Comparison of ENCODE assay signal across 22 mouse cellular contexts in the genomic region with DNA sequence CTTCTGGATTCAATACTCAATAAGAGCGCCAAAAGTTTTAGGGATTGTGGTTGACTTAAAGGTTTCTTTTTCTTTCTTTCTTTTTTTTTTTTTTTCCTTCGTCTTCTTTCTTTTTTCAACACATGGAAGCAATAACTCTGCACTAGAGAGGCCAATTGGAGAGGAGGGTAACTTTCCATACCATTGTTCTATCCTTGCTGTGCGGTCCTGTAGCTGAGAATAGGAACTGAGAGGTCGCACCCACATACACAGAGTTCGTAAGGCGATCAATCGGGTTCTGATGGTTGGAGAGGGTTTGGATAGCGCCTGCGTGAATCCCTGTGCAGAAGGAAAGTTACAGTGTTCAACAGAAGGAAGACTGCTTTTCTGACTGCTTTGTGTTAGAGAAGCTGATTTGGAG.
A peak's percentile ranks its signal among the peaks of the same experiment; 100 is the strongest.
DNase-seq lines count a peak whose midpoint lies in the region; ATAC-seq lines count a peak whose summit lies in the region.
"Had no signal": no experiment of that assay in that cellular context is flagged by ENCODE, and none has a peak within 500 bp of the region (broad histone marks: within the 10 kb centered on the region; RNA-seq: fewer than 3 reads in every experiment).

No protein-coding gene starts in this region.

- H3K36me3 ChIP-seq in limb, embryonic 11.5 days (ENCODE audit: control insufficient read depth, insufficient read depth, low read length), result no peaks in the 10 kb centered on the region
- no peaks in the 10 kb centered on the region for H3K36me3 ChIP-seq in limb, embryonic 10.5 days
- no peaks in the 10 kb centered on the region for H3K36me3 ChIP-seq in embryonic facial prominence, embryonic 13.5 days
- no peaks in the 10 kb centered on the region for H3K36me3 ChIP-seq in limb, embryonic 12.5 days
- H3K36me3 ChIP-seq in midbrain, embryonic 10.5 days, result no peaks in the 10 kb centered on the region
- H3K36me3 ChIP-seq: heart, embryonic 15.5 days; intestine, embryonic 15.5 days had no signal

- WGBS in limb, embryonic 11.5 days, result 57% methylated on average over 9 of the region's 9 CpGs
- 62% methylated on average over 9 of the region's 9 CpGs for WGBS in limb, embryonic 10.5 days
- WGBS in embryonic facial prominence, embryonic 13.5 days, result 32% methylated on average over 9 of the region's 9 CpGs
- 48% methylated on average over 9 of the region's 9 CpGs for WGBS in limb, embryonic 12.5 days
- WGBS in midbrain, embryonic 10.5 days, result 70% methylated on average over 9 of the region's 9 CpGs

- H3K4me3 ChIP-seq in limb, embryonic 11.5 days (ENCODE audit: low read depth, low read length), result no peak overlapping the region
- no peak overlapping the region for H3K4me3 ChIP-seq in limb, embryonic 10.5 days
- no peak overlapping the region for H3K4me3 ChIP-seq in embryonic facial prominence, embryonic 13.5 days
- H3K4me3 ChIP-seq in limb, embryonic 12.5 days (replicated peaks), result no peak overlapping the region
- H3K4me3 ChIP-seq in midbrain, embryonic 10.5 days, result no peak overlapping the region
- H3K4me3 ChIP-seq: heart, embryonic 15.5 days; intestine, embryonic 15.5 days had no signal

- H3K4me2 ChIP-seq in limb, embryonic 11.5 days (ENCODE audit: low read depth, severe bottlenecking), result no peak overlapping the region
- H3K4me2 ChIP-seq in embryonic facial prominence, embryonic 13.5 days, result peak overlapping the region; percentile 45
- H3K4me2 ChIP-seq in limb, embryonic 12.5 days, result 0 out of 2 replicates have a peak overlapping the region, but pooled peaks have one; percentile 3
- H3K4me2 ChIP-seq: heart, embryonic 11.5 days; heart, embryonic 15.5 days; hindbrain, embryonic 14.5 days; intestine, embryonic 15.5 days had no signal

- no peak for DNase-seq in limb, embryonic 11.5 days (ENCODE audit: low spot score)
- no peak for DNase-seq in limb, embryonic 10.5 days (ENCODE audit: low spot score)
- DNase-seq in mesoderm, embryonic 11.5 days (ENCODE audit: low read depth, low spot score), result peak; percentile 26
- no peak for DNase-seq in heart, adult 8-10 months (ENCODE audit: low spot score)
- DNase-seq in midbrain, embryonic 10.5 days (ENCODE audit: low spot score), result no peak
- DNase-seq: adrenal gland, postnatal 14 days; cerebellum, adult 11-12 months; cerebellum, adult 9-10 months; cerebellum, postnatal 25 days; gastrocnemius, postnatal 36 days; heart, postnatal 14 days had no signal

- H3K27ac ChIP-seq in limb, embryonic 11.5 days (replicated peaks; ENCODE audit: low read depth, low read length), result no peak overlapping the region
- no peak overlapping the region for H3K27ac ChIP-seq in limb, embryonic 10.5 days
- H3K27ac ChIP-seq in embryonic facial prominence, embryonic 13.5 days, result 0 out of 2 replicates have a peak overlapping the region, but pooled peaks have one; percentile 28
- no peak overlapping the region for H3K27ac ChIP-seq in limb, embryonic 12.5 days
- H3K27ac ChIP-seq in midbrain, embryonic 10.5 days (replicated peaks), result no peak overlapping the region
- H3K27ac ChIP-seq: heart, embryonic 15.5 days; hindbrain, embryonic 14.5 days; intestine, embryonic 15.5 days had no signal

- ATAC-seq in limb, embryonic 11.5 days (ENCODE audit: insufficient number of reproducible peaks, low FRiP score, low TSS enrichment, low read depth), result 0 out of 2 replicates have a peak, but pooled peaks have one; percentile 9
- no peak for ATAC-seq in embryonic facial prominence, embryonic 13.5 days (ENCODE audit: insufficient number of reproducible peaks, insufficient read depth, low FRiP score, low TSS enrichment, low read depth)
- ATAC-seq in limb, embryonic 12.5 days (ENCODE audit: insufficient number of reproducible peaks, insufficient read depth, low FRiP score, low TSS enrichment, low read depth), result peak; percentile 75; the same call in 1 of the 2 replicates
- ATAC-seq in CD4-positive, CD25-positive, alpha-beta regulatory T cell, adult 4 months, result no peak
- ATAC-seq: activated CD4-positive, CD25-positive, alpha-beta regulatory T cell, adult 4 months; forebrain, embryonic 14.5 days; intestine, embryonic 15.5 days; Patski had no signal

- no peak overlapping the region for H3K9ac ChIP-seq in limb, embryonic 11.5 days (ENCODE audit: low read length)
- 0 out of 2 replicates have a peak overlapping the region, but pooled peaks have one; percentile 32 for H3K9ac ChIP-seq in embryonic facial prominence, embryonic 13.5 days
- no peak overlapping the region for H3K9ac ChIP-seq in limb, embryonic 12.5 days (replicated peaks)
- H3K9ac ChIP-seq: heart, embryonic 15.5 days; hindbrain, embryonic 14.5 days; intestine, embryonic 15.5 days had no signal

- H3K4me1 ChIP-seq in limb, embryonic 11.5 days (ENCODE audit: control insufficient read depth, insufficient read depth, low read length), result no peaks in the 10 kb centered on the region
- peaks cover 33% of the 10 kb centered on the region for H3K4me1 ChIP-seq in limb, embryonic 10.5 days
- peaks cover 18% of the 10 kb centered on the region for H3K4me1 ChIP-seq in embryonic facial prominence, embryonic 13.5 days
- H3K4me1 ChIP-seq in limb, embryonic 12.5 days (replicated peaks), result peaks cover 16% of the 10 kb centered on the region
- peaks cover 3% of the 10 kb centered on the region; the same call in 1 of the 2 replicates for H3K4me1 ChIP-seq in midbrain, embryonic 10.5 days
- H3K4me1 ChIP-seq: intestine, embryonic 15.5 days had no signal

- H3K9me3 ChIP-seq in limb, embryonic 11.5 days (ENCODE audit: control insufficient read depth, low read length), result no peaks in the 10 kb centered on the region
- no peaks in the 10 kb centered on the region for H3K9me3 ChIP-seq in limb, embryonic 10.5 days (replicated peaks)
- no peaks in the 10 kb centered on the region for H3K9me3 ChIP-seq in embryonic facial prominence, embryonic 13.5 days
- no peaks in the 10 kb centered on the region for H3K9me3 ChIP-seq in limb, embryonic 12.5 days
- no peaks in the 10 kb centered on the region for H3K9me3 ChIP-seq in midbrain, embryonic 10.5 days (replicated peaks)
- H3K9me3 ChIP-seq: heart, embryonic 15.5 days; intestine, embryonic 15.5 days had no signal

- H3K27me3 ChIP-seq in limb, embryonic 11.5 days (ENCODE audit: control insufficient read depth, insufficient read depth, low read length), result no peaks in the 10 kb centered on the region
- no peaks in the 10 kb centered on the region for H3K27me3 ChIP-seq in limb, embryonic 10.5 days (ENCODE audit: low read depth, poor library complexity, severe bottlenecking)
- no peaks in the 10 kb centered on the region for H3K27me3 ChIP-seq in embryonic facial prominence, embryonic 13.5 days
- H3K27me3 ChIP-seq in limb, embryonic 12.5 days, result no peaks in the 10 kb centered on the region
- no peaks in the 10 kb centered on the region for H3K27me3 ChIP-seq in midbrain, embryonic 10.5 days (ENCODE audit: low read depth, poor library complexity, severe bottlenecking)
- H3K27me3 ChIP-seq: CH12.LX; heart, embryonic 15.5 days; intestine, embryonic 15.5 days; Patski had no signal

Comparison
In these comparisons a context has a peak if more than half of its experiments do, and no peak if none do; other contexts are left out.
1. ATAC-seq: peak in limb, embryonic 11.5 days (single experiment) and limb, embryonic 12.5 days (single experiment); none in embryonic facial prominence, embryonic 13.5 days (single experiment) and CD4-positive, CD25-positive, alpha-beta regulatory T cell, adult 4 months (single experiment).